Mouse (Mus musculus) gastrocnemius, postnatal 25 days (tissue): ENCODE measurements around the gene St6galnac4. TPM values are rescaled to one million over a fixed set of nuclear protein-coding genes. Genes with fewer than 3 reads are reported as not detected.

Experiments used
- DNase-seq: peaks from one replicate; pipeline ENCODE4 v3.0.0; 2022
- long read RNA-seq, 2 experiments: library from polyadenylated mRNA; stranded (forward); transcript quantifications; one replicate each; pipeline ENCODE4 v2.0.0; 2021
- total RNA-seq, 2 experiments: library from RNA; stranded (reverse); gene quantifications; 1 replicate in 1 of 2; 2 replicates in 1 of 2; pipeline ENCODE4 v1.2.3; 2021

Gene St6galnac4
- total RNA-seq, result 10 to 100 TPM; 24.6 to 29.2 TPM
- long read RNA-seq, experiment 1, transcript St6galnac4-201 (6 exons, 3,626 nt), result major isoform, 18 of 31 reads
- long read RNA-seq, experiment 1, transcript St6galnac4-204 (5 exons, 2,826 nt), result minor isoform, 6 of 31 reads
- long read RNA-seq, experiment 1, partial matches to known transcripts, result 2 of 31 reads
- long read RNA-seq, experiment 1, other reads (novel, unspliced or antisense), result 5 of 31 reads
- long read RNA-seq, experiment 2, transcript St6galnac4-204 (5 exons, 2,826 nt), result minor isoform, 12 of 47 reads
- long read RNA-seq, experiment 2, transcript St6galnac4-201 (6 exons, 3,626 nt), result major isoform, 28 of 47 reads
- long read RNA-seq, experiment 2, partial matches to known transcripts, result 1 of 47 reads
- long read RNA-seq, experiment 2, other reads (novel, unspliced or antisense), result 6 of 47 reads

DNA sequence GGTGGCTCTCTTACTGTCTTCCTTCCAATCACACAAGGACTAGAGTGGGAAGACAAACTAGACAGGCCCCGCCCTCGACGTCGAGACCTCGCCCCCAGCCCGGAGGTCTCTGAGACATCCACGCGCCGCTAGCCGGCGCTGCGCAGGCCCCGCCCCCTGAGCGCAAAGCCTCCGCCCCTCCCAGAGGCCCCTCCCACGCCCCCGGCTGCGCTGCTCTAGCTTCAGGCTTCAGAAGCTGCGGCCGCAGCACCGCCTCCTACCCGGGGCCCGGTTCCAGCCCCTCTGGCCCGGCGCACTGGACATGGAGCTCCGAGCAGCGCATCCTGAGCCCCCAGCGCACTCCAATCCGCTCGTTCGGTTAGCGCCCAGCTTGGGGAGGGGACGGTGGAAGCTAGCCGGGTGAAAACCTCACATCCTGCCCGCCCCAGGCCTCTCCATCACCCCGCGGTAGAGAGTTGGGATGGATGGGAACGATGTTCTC is at the start of gene St6galnac4:
TSS of gene St6galnac4 (plus strand) at position 225 of the 481 bp plus-strand sequence.
- peak; percentile 95 for DNase-seq

DNA sequence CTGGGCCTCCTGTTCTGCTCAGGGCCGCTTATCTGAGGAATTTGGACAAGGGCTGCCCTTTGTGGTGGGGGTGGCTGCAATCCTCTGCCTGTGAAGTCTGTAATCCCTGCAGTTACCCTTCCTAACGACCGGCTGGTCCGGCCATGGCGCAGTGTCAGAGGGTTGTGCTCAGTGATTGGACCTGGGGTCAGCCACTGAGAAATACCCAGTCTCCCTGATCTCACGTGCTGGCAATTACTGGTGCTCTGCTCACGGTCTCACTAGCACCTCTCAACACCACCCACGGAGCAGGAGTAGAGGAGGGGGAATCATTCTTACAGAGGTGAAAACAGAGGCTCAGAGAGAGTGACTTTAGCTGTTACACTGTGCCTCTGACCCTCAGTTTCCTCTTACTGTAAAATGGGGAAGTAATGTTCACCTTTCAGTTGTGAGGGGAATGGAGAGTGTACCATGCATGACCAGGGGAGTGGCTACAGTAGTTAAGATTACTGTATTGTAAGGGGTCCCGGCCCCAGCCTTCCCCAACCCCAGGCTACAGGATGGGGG is 49.5 kb upstream of the St6galnac4 start:
- no peak for DNase-seq

DNA sequence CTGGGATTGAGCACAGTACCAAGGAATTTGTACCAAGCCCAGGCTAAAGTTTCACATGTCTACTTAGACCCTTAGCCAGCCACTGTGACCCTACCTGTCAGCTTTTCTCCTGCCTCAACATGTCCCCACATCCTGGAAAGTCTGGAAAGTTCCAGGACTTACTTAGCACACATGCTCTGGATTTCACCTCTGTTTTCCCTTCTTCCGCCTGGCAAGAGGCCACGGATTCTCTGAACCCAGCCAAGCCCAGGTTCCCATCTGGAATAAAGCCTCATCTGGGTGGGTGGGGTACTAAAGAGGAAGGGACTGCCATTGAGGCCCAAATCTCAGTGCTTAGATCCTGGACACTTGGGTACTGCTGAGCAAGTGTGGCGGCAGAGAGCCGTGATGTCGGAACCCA is 49.0 kb upstream of the St6galnac4 start:
- DNase-seq, result no peak

DNA sequence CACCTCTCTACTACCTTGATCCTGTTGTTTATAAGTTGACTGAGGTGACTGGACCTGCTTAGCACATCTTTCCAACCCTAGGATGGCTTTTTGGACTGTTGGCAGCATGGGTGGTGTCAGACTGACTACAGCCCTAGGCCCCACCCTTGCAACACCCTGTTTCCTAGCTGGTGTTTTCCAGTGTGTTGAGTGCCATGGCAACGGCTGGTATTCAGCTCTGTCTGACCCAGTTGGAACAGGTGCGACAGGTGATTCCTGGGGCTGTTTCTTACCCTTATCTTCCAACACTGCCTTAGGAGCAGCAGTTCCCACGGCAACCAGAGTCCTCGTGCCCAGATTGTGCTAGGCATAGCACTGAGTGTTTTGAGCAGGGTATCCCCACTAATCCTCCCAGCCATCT is 48.4 kb upstream of the St6galnac4 start:
- DNase-seq, result no peak

DNA sequence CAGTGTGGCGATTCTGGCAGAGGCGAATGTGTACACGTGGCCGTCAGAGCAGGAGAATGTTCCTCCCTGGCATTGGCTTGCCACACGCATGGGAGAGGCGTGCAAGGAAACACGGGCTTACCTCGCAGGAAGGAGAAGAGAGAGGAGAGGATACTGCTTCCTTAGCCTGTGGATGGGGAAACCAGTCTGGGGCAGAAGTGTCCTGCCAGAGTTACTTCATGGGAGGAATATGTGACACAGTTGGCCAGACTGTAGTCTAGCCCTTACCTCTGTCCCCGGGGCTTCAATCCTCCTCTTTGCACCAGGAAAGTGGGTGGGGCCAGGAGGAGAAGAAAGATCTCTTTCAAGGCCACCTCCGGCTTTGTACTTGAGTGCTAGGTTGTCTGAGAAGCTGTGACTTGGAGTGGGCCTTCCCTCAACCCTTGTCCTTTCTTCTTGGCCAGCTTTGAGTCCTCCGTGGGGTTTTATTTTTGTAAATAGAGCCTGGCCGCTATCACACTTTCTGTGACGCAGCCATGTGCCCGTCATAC is 47.4 kb upstream of the St6galnac4 start:
- no peak for DNase-seq

DNA sequence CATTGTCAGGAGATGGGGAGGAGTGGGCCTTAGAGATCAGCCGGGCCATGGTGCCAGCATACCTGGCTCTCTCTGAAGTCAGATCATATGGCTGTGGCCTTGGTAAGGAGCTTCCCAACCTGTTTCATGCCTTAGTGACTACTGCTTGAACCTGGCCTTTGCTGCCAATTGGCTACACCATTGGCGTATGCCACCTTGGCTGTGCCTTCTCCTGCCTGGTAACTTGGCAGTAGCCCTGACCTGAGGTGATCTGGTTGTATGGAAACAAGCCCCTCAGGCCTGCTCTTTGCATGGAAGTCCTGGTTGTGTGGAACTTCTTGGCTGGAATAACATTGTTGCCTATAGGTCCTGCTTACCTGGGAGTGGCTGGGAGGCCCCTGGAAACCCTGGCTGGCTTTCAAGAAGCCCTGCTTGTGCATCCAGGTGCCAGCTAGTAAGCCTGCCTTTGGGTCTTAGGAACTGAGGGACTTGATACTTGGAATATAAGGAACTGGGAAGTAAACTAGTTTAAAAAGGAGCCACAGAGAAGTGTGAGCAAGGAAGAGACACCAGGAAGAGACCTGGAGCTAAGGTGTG is 45.5 kb upstream of the St6galnac4 start:
- DNase-seq, result no peak

DNA sequence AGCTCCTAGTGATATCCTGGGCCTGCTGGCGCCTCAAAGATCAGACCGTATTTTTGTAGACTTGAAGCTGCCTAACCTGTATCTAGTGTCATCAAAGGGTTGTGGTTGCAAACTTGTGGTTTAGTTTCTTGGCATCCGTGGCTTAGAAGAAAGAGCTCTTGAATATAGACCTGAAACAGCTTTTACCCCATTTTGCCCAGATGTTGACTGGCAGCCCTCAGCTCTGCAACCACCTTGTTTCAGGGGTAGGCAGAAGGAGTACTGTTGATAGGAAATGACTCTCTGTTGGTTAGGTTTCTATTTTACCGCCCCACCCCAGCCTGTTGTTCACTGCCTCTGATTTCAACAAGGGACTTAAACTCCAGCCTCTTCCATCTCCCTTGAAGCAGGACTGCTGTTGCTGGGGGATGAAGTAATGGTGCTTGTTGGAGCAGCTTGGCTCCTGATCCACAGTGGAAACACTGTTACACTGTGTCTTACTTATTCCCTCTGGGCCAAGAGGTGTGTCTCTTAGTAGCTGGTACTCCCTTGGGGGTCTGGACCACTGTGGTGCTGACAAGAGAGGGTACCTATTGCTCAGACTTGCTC is 44.8 kb upstream of the St6galnac4 start:
- no peak for DNase-seq

DNA sequence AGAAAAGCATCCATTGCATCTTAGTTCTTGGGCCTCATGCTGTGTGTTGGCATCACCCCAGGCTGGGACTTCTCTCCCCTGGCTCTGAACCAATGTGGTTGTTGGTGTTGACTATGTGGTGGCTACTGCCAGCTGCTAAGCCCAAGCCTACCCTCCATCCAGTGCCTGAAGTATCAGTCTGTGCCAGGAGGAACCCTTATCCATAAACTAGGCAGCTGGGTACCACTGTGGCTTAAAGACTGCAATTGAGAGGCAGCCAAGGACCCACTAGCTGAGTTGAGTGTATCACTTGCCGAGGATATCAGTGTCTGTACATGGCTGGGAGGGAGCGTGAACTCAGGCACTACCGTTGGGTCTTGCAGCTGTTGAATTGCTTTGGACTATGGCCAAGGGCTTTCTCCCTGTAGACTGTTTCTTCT is 43.9 kb upstream of the St6galnac4 start:
- DNase-seq, result no peak

DNA sequence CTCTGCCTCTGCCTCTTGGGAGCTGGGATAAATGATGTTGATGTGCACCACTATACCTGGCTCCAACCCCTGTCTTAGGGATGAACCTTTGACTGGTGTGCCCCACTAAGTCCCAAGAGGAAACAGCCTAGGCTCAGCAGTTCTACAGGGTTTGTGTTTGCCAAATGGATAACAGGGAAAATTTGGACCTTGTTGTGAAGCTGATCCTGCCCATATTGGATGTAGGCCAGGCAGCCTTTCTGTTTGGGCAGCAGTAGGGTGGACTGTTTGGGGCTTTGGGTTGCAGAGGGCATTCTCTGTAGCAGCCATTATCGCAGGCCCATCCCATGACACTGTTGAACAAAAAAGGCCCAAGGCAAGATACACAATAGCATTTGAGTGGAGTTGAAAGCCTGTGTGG is 39.9 kb upstream of the St6galnac4 start:
- no peak for DNase-seq

DNA sequence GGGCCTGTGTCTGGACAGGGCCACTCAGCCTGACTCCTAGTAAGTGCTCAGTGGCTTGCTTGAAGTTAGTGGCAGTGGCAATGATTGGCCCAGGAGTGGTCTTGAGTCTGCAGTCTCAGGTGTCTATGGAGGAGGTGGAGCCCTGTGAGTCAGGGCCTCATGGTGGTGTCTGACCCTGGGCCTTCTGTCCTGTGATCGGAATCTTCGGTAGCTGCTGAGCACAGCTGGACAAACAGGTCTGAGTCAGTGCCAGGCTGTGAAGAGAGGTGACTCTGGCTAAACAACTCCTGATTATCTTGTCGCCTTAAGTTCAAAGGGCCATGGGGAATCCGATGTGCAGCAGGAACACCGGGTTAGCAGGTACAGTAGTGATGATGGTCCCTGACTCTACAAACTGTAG is 39.5 kb upstream of the St6galnac4 start:
- no peak for DNase-seq

DNA sequence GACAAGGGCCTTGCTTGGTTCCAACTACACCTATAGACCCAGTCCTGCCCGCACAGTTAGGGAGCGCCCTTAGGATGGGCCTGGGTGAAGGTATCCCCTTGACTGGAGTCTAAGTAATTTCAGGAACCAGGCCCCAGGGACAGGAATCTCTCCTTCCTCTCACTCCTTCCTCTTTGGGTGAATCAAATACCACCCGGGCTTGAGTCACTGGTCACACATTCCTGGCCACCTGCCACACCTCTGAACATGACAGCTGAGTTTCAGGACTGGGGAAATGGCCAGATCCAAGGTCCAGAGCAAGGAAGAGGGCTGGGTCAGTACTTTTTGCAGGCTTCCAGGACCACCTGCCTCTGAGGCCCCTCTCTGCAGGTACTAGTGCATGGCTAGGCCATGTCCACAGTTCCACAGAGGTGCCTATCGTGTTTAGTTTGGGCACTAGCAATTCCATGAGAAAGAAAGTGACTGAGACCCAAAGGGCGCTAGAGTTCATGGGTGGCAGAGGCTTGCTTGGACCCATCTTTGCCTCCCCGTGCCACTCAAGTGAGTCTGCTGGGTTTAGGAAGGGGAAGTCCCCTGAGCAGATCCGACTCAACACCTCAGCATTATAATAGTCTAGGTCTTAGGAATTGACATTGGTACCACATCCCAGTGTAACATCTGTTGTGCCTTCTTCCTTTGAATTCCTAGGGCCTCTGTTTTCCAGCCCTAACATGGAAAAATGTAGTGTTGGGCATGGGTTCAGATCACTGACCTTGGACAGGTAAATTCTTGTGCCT is 38.7 kb upstream of the St6galnac4 start:
- peak; percentile 45 for DNase-seq

DNA sequence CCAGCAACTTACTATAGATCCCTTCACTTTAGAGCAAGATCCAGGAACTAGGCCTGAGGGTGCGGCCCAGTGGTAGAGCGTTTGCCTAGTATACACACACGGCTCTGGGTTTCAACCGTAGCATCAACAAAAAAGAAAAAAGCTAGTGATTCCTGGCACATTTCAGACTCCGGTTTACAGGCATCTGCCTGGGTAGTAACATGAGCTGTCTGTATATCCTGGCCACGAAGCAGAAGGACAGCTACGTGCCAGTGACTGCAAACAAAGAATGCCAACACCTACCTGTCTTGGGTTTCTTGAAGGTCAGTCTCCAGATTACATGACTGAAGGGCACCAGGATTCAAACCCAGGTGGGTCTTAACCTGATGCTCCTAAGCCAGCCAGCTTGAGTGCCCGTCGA is 37.7 kb upstream of the St6galnac4 start:
- no peak for DNase-seq

DNA sequence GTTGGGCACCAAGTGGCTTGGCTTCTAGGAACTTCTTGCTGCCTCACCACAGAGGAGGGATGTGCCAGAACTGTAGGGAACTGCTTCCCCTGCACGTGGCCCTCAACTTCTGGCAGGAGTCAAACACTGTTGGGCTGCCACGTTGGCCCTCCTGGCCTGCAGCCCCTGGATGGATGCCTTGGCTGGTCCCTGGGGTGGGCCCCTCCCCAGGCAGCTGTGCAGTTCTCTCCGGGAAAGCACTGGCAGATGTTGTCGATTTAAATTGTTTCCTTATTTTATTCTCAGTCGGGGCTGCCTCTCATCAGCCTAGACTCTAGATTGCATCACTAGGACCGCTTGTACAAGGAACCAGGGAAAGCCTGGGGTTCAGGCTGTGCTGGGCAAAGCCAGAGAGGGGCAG is 37.1 kb upstream of the St6galnac4 start:
- peak; percentile 93 for DNase-seq

DNA sequence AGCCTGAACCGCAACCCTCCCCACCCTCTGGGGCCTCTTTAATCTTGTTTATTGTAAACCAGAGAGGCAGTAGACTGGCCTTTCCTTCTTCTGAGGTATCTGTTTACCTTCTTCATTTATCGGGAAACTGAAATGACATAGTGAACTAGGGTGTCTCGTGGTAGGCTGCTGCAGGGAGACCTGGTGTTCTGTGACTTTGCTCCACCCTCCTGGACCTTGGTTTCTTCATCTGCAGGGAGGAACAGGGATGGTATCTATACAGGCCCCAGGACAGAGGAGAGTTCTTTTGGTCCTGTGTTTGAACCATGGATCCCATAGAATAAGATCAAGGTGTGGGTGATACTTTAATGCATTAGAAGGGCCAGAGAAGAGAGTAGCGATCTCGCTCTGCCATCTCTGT is 35.7 kb upstream of the St6galnac4 start:
- DNase-seq, result no peak

DNA sequence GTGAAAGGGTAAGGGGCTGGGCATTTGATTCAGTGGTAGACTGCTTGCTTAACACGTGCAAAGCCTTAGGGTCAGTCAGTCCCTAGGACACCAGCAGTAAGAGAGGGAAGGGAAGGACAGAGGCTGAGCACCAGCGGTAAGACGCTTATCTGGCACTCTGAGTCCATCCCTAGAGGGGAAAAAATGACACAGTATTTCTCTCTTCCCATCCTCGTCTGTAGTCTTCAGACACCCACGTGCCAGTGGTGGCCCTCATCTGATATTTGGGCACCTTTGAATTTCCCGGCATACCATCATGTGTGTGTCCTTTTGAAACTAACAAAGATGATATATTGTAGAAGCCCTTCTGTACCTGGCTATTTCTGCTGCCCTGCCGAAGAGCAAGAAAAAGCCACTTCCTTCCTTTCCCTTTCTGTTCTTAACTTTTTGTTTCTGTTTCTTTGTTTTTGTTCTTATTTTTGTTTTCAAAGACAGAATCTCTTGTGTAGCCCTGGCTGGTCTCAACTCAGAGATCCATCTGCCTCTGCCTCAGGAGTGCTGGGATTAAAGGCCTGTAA is 33.2 kb upstream of the St6galnac4 start:
- DNase-seq, result no peak

DNA sequence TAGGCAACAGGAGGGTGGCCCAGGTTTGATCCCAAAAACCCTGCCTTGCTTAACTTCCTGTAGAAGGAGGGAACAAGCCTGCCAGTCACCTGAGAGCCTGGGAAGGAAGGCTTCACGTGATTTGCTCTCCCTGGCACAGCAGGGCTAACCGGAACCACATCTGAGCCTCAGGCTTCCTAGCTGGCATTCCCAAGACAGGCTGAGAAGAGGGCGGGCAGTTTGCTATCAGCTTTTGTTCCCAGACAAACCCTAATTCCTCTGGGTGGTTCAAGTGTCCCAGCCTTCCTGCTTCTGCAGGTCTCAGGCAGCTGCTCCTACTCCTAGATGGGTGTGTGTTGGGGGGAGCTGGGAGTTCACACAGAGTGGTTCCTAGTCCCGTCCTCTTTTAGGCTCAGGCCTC is 31.4 kb upstream of the St6galnac4 start:
- no peak for DNase-seq

DNA sequence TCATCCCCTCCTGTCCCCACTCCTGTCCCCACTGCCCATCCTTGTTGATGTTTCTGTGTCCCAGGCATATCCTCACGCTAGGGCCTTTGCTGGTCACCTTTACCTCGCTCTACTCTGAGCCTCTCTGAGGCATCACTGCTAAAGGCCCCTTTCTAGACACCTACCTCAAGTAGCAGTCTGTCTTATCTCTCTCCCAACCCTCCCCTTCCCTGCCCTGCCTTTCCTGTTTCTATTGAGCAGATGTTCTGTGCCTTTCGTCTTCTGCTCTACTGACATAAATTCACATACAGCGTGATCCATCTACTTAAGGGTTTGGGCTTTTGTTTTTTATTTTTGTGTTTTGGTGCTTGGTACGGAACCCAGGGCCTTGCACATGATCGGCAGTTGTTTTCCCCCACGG is 30.9 kb upstream of the St6galnac4 start:
- no peak for DNase-seq

DNA sequence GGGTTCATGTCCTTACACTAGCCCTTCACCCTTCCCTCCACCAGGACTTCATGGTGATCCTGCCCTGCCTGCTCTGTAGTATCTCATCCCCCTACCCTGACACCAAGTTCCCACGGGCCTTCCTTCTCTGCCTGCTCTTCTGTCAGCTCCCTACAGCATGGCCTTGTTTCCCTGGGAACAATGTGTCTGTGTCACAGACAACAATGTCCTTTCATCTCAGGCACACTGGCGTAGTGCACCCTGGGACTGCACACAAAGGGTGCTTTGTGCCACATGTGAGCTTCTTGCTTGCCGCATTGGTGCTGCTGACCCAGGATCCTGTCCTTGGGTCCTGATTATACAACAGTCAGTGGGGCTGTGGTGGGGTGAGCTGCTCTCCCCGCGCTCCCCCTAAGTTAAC is 27.3 kb upstream of the St6galnac4 start:
- DNase-seq, result no peak

DNA sequence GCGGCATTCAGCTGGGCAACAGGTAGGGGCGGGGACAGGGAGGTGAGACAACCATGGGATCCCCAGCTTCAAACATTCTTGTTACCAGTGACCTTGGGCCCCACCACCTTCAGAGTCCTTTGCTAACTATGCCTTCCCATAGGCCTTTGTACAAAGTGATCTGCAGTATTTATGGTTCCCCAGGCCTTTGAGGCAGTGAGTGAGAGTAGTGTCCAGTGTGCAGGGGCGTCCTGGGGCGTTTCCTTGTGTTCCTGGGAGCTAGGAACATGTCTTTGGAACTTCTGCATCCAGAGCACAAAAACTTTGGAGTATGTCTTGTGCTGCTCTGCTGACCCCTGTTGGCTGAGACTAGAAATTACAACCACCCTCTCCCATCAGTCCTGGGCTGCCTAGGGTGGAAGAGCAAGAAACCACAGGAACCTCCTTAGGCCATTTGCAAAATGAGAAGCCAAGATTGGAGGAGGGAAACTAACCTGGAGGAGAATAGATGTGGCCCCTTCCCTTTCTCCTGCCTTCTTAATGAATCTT is 20.3 kb upstream of the St6galnac4 start:
- DNase-seq, result peak; percentile 54

DNA sequence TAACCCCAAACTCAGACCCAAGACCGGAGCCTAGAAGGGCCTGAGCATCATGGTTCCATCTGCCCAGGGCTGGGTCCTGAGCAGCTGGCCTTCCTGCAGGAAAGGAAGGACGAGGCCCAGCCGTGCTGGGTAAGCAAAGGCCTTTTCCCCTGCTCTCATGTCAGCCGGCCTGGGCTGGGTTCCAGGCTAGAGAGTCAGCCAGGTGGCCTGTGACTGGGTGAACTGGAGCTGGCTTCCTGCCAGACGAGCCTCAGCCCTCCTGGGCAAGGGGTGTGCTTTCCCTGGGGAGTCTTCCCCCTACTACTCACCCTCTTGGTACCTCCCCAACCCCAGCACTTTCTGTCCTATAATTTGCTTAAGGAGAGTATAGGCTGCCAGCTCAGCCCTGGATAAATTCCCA is 18.7 kb upstream of the St6galnac4 start:
- peak; percentile 52 for DNase-seq

DNA sequence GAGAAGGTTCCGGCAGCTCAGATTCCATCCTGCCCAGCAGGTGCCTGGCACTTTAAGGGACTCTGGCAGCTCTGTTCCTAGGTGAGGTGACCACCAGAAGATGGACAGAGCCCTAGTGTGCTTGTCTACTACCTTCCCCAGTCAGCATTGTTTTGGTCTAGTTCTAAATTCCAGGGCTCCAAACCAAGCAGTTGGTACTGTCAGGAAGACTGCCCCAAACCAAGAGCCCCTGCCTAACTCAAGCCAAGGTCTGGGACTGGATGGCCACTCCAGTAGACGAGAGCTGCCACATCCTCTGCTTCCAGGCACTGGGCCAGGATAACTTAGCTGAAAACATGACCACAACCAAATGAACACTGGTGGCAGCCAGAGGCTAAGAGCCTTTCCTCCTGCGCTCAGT is 18.0 kb upstream of the St6galnac4 start:
- no peak for DNase-seq
